Mouse (Mus musculus): Measurements from ENCODE around the gene Tmcc2.

Tmcc2 gene

GRCm38 (mm10) chr1:132311174-132311859, 79.8 kb downstream of the Tmcc2 start:
- DNase-seq: no peak

DNA sequence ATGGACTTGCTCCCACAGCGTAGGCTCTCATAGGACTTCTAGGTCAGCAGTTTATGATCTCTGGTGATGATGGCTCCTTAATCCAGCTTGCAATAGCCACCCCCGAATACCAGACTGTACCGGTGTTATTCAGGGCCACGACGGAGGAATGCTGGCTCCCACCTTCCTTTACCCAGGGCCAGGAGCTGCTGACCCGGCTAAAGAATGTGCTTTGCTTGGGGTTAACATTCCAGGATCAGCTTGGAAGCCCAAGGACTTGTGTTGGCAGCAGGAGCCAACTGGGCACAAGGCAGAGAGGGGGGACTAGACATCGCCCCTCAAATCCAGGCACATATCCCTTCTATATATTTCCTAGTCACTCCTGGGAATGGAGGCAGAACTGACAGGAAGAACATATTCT, 80.3 kb downstream of the Tmcc2 start:
- DNase-seq: no peak

DNA sequence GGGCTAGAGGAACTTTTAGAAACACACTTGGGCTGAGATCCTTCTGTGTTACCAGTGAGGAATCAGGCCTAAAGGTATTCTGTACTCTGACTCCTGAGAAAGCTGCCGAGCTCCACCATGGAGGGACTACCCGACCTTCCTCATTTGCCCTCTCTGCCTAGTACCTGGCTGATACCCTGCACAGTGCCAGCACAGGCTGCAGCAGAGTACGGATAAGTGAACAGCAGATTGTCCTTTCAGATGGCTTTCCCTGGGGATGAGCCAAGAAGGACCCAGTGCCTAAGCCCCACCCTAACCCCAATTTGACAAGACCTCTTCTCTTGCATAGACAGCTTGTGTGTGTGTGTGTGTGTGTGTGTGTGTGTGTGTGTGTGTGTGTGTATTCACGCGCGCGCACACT, 82.4 kb downstream of the Tmcc2 start:
- no peak for DNase-seq

GRCm38 (mm10) chr1:132307962-132308361, 83.1 kb downstream of the Tmcc2 start:
- no peak for DNase-seq

GRCm38 (mm10) chr1:132306808-132307207, 84.3 kb downstream of the Tmcc2 start:
- DNase-seq: no peak
